Mouse (Mus musculus) liver (tissue): ENCODE results near the gene Spock1.

Source experiments
- DNase-seq: peaks from one replicate; pipeline ENCODE4 v3.0.0-alpha.2; 2020; ENCODE audit warnings: mixed read lengths

The Spock1 gene

DNA sequence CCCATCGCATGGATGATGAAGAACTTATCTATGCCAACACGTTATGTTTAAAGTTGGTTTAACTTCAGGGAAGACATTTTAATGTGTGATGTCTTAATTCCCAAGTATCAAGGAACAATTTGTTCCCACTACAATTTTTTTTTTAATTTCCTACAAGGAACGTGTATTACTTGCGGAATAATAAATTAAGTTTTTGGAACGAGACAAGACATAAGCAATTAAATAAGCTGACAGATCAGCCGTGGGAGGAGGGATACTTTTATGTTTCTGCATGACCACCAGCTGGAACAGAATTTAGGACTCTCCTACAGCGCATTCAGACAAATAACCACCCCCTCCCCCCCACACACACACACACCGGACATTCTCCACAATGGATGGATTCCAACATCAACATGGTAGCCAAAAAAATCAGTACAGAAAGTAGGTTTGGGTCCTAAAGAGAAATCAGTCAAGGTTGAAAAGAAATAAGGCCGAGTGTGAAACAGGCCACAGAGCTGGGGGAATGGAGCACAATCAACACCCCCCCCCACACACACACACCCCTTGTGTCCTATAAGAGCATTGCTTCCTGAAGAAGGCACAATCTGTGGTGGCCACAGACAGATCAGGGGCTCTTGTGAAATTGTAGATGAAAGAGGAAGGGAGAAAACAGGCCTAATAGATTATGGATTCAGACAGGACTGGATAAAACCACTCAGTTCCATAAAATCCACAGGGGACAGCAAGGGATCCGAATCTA, 111.0 kb downstream of the Spock1 start:
- DNase-seq: no peak

DNA sequence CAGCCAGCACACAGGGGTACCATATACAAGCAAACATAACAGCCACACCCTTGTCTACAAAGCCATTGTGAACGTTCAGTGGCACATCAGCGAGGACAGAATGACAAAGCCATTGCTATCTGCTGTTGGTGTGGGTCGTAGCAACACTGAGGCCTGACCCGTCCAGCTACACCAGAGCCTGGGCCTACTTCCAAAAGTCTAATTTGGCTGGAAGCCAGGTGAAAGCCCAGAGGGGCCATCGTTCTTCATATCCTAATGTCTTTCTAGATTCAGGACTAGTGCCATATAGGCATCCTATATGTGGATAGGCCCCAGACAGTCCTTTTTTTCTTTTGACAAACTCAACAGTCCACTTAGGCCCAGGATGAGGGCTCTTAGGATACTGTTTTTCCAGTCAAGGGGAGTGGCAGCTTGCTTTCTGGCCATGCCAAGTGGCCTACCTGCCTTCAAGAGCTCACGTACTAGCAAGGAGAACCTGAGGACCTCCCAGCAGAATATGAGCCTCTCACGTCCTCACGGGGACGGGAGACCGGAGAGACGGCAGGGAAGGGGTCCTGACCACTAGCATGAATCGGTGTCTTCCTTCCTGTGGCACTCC, 114.4 kb downstream of the Spock1 start:
- DNase-seq: no peak

DNA sequence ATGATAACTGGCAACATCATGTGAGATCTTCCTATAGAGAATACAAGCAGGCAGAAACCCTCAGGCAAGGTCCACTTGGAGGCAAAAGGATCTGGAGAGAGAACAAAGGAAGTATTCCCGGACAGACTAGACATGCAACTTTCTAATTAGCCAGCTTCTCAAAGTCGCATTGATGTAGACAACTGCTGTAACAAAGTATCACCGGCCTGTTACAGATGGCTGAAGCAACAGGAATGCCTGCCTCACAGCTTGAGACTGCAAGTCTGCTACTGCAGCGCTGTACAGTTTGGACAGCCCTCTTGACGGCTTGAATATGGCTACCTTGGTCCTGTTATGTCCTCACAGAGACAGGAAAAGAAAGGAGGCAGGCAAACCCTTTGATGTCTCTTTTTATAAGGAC, 118.3 kb downstream of the Spock1 start:
- no peak for DNase-seq

DNA sequence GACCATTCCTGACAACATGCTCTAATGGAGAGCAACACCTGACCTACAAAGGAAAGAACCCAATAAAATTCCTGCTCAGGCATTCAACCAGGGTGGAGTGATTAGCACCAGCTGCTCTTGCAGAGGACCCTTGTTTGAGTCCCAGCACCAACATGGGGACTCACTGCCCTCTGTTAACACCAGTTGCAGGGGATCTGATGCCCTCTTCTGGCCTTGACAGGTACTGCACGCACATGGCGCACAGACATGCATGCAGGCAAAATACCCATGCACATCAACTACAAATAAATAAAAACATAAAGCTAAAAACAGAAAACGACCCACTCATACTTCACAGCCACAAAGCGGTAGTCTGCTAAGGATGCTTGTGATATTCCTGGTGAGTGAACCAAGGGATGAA, 119.8 kb downstream of the Spock1 start:
- DNase-seq: no peak

DNA sequence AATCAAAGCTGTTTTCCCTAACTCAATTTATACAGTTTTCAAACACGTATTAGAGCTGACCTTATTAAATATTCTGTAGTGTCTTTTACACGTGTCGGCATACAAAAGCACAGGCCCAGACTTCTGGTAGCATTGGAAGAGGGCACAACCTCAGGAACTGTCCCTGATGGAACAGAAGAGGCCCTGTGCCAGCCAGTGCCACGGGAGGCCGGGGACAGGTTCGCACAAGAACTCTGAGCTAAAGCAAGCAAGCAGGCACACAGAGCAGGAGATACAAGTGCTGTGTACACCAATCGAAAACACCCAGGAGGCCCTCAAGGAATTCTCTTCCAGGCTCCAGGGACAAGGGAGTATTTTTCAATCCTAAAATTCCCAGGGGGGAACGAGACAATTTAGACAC, 121.9 kb downstream of the Spock1 start:
- no peak for DNase-seq

DNA sequence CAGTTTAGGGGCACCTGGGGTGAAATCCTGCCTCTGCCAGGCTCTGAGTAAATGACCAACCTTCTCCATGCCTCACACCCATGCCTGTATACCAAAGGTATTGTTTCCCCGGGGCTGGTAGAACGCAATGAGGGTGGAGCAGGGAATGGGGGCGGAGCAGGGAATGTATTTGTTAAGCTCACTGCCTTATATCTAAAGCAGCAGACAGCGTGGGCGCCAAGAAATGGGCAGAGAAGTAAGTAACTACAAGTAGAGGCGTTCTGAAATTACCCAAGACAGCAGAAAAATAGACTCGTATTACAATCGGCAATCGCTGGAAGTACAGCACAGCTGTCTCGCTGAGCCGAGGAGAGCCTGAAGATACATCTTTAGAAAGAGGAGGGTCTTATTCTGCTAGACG, 125.2 kb downstream of the Spock1 start:
- no peak for DNase-seq

DNA sequence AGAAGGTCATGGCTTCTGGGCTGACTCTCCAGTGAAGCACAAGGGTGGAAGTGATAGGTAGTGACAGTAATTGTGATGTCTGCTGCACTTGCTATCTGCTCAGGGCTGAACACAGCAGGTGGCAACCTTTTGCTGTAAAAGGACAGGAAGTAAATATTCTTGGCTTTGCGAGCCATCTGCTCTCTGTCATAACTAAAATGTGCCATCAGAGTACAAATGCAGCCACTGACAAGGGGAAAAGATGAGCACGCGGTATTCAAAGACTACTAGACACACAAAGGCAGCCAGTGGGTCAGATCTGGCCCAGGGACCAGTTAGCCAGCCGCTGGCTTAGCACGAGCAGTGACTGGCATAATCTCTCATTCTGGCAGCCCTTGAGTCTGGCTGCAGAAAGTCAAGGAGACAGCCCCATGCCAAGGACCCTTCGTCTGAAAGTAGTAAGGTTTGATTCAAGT, 126.0 kb downstream of the Spock1 start:
- no peak for DNase-seq

DNA sequence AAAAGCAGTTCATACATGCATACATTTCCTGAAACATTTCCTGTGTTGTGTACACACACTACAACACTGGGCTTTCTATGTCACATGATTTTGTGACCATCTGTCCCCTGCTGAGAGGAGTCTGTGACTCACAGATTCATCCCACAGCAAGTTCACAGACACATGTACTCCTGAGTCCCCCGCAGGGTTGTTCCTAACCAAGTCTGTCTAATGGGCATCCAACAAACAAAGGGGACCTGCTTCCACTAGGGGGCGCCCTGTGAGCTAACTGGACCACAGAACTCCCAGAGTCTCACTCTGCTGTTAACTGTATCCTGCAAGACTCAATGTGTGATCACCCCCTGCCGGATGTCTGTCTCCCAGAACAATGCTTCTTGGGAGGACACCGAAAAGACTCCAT, 129.0 kb downstream of the Spock1 start:
- no peak for DNase-seq

DNA sequence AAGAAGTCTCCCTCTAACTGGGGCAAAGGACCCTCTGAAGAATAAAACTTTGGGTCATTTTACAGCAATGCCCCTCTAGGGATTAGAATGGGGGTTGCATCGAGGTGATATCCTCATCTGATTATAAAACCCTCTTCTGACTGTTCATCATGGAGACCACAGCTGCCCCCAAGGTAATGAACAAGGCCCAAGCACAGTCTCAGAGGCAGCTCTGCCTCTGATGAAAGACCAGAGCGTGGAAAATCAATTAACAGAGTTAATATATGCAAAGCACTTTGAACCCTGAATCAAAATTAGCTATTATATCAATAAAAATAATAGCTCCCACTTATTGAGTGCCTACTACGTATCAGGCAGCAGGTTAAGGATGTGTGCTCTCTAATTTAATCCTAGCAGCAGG, 129.6 kb downstream of the Spock1 start:
- DNase-seq: no peak

DNA sequence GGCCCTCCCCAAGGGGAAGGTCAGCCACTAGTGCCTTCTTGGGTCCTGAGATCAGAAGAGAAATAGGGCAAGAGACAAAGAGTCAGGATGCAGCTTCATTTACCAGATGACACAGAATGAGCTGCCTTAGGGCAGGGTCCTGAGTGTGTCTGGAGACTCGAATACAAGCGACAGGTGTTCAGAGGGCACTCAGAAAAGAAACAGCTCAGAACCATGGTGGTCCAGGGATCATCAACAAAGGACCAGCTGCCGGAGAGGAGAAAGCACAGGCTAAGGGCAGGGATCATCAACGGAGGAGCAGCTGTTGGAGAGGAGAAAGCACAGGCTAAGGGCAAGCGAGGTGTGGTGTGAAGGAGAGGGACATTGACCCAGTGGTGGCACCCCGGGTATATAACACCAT, 136.1 kb downstream of the Spock1 start:
- DNase-seq: no peak

DNA sequence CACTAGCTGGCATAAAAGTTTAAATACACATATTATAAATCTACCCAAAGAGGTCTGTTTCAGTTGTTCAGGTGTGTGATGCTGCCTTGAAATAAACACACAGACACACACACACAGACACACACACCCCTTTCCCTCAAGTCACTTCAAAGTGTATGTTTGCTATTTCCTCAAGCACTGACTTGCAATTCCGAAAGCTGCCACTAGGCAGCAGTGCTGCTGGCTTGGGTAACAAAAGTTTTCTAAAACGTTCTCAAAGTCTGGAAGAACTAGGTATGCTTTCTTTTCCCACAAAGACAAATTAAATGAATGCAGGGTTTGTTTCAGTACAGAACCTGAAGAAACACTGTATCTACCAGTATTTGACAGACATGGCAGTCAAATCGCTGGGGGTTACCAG, 141.4 kb downstream of the Spock1 start:
- DNase-seq: peak; percentile 22

DNA sequence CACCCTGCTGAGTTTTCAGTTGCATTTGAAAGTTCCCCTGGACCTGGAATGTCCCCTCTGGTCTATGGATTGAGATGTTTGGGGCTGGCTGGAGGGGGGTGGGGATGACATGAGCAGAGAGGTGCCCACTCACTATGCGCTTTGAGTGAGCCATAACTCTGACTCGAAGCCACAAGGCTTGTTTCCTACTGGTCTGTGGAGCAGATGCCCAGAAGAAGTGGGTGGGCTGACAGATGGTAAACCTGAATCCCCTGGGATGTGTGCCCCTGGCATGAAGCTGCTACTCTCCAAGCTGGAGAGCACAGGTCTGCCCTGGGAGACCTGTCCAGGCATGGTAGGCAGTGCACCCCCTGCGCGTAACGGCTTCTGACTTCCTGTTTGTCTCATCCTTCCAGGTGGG, 147.0 kb downstream of the Spock1 start:
- no peak for DNase-seq

DNA sequence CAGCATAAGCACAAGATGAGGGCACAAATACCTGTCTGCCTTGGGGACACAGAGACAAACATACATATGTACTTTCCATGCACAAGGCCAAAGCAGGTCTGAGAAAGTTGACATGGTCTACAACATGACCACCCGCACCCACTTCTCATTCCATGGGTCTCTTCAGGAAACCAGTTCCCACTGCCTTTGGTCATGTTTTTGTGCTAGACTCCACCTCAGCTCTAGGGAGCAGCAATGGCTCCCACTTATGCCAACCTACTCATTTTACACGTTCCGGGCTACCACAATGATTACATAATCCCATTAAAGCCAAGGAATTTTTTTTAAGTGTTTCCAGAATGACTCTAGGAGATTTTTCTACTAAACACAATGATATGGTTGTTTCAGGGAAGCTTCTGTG, 147.5 kb downstream of the Spock1 start:
- DNase-seq: no peak

DNA sequence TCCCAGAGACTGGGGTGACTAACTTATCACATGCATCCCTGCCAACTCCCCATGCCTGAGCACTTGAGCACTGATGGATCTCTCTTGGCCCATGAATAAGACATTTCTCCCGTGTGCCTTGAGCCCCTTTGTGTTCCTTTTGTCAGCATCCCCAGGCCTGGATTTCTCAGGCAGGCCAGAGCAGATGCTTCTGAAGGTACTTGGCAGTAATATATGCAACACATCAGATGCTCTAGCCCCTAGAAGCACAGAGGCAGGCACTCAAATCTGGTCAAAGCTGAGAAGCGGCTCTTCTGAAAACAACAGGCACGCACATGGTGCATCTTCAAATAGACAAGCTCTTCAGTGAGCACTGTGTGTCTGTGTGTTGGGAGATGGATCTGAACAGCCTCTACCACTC, 151.8 kb downstream of the Spock1 start:
- DNase-seq: no peak

DNA sequence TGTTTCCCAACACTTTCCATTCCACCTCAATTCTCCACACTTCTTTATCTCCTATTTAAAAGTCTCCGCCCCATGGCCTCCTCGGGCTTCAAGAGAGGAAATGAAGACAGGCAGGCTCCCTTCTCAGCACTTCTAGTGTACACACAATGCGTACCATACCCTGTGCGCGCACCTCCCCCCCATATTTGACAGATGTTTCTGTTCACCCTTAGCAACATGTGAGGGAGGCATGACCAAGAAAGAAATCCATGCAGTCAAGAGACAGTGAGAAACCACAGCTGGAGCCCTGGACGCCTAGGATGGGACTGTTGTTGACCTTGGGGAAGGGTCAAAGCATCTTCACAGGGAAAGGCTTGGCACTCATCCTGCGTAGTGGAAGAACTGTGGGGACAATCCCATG, 157.3 kb downstream of the Spock1 start:
- DNase-seq: no peak

DNA sequence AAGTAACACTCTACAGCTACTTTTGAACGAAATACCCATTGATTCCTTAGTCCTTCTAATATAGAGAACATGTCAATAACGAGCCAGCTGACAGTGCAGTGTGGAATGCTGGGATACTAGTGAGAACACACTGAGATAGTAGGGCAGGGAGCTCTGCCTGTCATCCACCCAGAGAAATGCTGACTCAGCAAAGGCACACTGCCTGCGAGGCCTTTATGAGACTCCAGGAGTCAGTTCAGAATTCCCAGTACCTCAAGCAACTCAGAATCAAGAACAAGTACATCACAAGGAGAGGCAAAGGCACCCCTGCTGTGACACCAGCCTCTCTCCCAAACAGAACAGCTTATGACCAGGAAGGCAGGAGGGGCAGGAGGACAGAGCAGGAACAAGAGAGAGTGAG, 163.5 kb downstream of the Spock1 start:
- peak; percentile 13 for DNase-seq

DNA sequence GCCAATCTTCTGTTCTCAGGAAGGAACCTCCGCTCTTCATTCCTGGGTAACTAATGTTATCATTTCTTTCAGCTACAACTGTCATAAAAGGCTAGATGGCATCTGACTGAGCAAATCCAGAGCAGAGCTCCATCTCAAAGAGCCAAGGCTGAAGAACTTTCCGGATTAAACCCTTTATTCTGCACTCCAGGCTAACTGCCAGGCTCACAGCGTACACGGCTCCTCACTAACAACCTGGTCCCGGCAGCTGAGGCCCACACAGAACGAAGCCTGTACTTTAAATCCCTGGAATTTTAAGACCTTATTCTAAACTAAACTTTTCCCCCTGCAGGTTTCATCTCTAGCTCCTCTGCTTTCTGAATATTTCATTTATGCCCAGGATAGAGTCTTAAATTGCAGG, 166.9 kb downstream of the Spock1 start:
- DNase-seq: no peak

DNA sequence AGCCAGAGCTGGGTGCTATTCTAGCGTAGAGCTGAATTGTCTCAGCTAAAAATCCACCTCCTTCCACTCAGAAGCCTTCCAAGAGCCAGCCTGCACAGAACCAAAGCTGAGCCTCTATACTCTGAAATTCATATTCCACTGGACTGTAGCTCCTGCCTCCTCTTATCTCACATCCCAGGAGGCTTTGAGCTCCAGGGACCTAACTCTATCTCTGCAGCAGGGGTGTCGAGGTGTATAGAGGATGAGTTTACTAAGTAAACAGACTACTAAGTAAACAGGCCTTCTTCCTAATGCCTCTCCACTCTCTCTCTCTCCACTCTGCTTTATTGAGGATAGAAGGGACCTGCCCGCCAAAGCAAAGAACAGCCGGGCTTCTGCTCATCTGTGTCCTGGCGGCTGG, 167.7 kb downstream of the Spock1 start:
- peak; percentile 12 for DNase-seq

DNA sequence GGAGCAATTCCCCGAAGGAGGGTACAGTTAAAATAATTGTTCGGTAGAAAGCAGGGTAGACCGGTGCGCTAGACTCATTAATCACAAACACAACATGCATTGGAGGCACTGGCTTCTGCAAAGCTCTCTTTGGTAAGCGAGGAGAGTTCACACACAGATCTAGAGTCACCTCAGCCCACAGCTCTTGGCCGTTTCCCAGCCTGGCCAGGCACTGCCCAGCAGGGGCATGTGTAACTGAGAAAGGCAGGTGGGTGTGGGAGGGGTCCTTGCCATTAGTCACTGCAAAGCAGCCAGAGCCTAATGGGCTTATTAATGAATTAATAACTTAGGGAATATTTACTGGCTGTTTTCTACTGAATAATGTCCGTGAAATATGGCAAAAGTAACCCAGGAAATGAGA, 172.1 kb downstream of the Spock1 start:
- no peak for DNase-seq

DNA sequence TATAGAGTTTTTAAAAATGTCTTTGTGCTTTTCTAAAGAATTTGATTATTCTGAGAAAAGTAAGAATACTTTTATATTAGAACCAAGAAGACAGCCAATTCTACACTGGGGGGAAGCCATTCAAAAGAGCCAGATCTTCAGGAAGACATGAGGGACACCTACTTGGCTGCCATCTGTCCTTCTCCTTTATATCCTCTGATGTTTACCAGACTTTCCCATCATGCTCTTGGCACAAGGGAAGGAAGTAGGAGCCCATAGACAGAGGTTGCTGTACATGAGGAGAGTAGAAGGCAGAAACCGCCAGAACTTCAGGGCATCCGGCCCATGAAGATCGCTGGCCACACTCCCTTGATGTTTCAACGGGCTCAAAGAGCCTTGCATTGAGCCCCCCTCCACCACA, 173.6 kb downstream of the Spock1 start:
- no peak for DNase-seq

DNA sequence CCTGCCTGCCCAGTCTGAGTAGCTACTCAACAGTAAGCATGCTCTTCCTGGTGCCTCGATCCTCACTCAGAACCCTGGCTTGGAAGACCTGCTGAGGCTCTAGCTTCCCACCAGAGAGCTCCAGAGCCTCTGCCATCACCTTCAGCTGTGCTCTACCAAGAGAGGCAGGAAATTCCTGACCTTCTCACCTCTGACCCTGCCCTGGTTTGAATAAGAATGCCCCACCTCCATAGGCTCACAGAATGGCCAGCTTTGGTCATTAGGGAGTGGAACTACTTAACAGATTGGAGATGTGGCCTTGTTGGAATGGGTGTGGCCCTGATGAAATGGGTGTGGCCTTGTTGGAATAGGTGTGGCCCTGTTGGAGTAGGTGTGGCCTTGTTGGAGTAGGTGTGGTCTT, 174.6 kb downstream of the Spock1 start:
- DNase-seq: no peak

DNA sequence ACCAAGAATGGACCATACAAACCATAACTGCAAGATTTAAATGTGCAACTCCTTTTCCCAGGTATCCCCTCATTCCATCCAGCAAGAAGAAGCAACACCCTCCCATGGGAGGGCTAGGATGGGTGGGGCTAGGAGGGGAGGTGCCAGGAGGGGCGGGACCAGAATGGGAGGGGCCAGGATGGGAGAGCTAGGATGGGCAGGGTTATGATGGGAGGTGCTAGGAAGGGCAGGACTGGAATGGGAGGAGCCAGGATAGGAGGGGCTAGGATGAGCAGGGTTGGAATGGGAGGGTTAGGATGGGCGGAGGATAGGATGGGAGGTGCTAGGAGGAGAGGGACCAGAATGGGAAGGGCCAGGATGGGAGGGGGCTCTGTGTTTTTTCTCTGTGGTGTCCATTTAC, 175.9 kb downstream of the Spock1 start:
- DNase-seq: peak; percentile 24

DNA sequence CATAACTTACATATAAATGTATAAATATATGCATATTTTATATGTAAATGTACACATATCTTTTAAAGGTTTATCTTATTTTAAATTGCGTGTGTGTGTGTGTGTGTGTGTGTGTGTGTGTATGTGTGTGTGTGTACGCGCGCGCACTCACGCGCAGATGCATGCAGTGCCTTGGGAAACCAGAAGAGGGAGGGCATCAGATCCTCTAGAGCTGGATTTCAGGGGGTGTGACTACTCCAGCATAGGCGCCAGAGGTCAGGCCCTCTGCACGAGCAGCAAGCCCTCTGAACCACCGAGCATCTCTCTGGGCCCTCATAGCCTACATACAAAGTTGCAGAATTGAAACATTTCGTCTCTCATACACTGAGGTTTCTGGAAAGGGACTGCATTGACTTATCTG, 180.4 kb downstream of the Spock1 start:
- DNase-seq: no peak

DNA sequence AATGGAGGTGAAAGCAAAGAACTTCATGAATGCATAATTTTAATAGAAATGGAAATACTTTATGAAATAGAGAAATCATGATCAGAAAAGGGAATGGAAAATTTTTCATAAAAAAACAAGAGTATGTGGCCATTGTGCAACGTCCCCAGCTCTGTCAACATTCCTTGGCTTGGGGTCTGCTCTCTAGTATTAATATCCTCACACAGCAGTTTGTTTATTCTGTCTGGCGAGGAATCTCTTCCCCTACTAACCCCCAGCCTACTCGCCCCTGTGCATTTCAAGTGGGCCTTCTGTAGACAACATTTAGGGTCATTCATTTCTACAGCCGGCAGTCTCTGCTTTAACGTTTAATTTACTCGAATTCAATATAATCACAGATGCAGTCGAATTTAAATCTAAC, 181.5 kb downstream of the Spock1 start:
- DNase-seq: no peak

DNA sequence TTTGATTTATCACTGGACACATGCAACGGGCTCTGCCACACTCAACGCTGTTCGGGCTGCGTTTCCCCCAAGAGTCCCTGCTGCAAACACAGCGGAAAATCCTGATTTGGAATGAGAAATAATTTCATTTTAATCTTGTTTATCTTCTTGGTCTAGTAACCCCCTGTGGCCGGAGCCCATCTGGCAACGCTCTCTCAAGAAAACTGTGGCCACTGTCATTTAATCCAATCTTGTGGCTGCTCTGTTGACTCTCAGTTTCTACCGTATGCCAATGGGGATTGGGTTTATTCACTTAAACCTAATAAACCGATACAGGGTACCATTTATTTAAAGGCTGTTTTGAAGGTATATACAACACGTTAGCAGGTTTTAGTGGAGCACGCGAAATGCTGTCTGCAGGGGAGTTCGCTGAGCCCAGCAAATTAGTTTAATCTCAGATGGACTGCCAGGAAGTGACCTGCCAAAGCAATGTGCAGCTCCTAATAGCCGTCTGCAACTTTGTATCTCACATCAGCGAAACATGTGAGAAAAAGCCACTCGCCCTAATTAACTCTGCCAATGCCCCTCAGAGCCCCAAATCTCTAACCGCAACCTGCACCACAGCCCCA, 185.7 kb downstream of the Spock1 start:
- DNase-seq: no peak
